Mouse (Mus musculus): ENCODE results near the gene Uchl5. TPM values are rescaled to one million over a fixed set of nuclear protein-coding genes. Genes with fewer than 3 reads are reported as not detected.

Uchl5 gene
- polyA plus RNA-seq, 2 experiments = 19.9 to 63.8 TPM

DNA sequence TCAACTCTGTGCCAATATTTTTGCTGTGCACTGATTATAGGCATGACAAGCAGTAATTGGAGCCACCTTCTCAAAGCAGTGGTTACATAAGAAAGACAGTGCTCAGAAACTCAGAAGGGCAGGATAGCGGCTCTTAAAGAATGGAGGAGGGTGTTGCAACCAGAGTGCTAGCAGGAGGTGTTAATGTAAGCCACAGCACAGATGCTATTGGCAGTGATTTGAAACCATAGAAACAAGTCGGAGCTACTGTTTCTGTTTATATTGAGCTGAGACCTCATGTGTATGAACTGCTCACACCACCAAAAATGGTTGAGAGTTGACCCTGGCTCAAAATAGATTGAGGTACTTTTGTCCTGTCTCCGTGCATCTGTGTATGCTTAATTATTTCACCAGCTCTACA is 53.6 kb downstream of the Uchl5 start:
- no peak for TF ChIP-seq POLR2A (IDR thresholded peaks at IDR 0.05; ENCODE audit: borderline replicate concordance, extremely low read depth, insufficient read depth, insufficient read length)
- no peaks in the 10 kb centered on the region for H3K27me3 ChIP-seq (ENCODE audit: control insufficient read depth, insufficient read depth, low read length)
- no peaks in the 10 kb centered on the region for H3K9me3 ChIP-seq (ENCODE audit: control insufficient read depth, low read length)
- H3K4me2 ChIP-seq (replicated peaks; ENCODE audit: low read depth, low read length, severe bottlenecking) = no peak overlapping the region
- no peak overlapping the region for H3K9ac ChIP-seq (ENCODE audit: low read depth, low read length, severe bottlenecking)
- 54% methylated on average over 3 of the region's 3 CpGs for WGBS
- DNase-seq (ENCODE audit: low spot score) (no peak), ATAC-seq (ENCODE audit: low FRiP score, low read depth) (no peak)
- H3K27ac ChIP-seq (replicated peaks; ENCODE audit: low read depth, low read length) = no peak overlapping the region
- H3K4me1 ChIP-seq (ENCODE audit: control insufficient read depth, insufficient read depth, low read length) = no peaks in the 10 kb centered on the region
- no peak overlapping the region for H3K4me3 ChIP-seq (replicated peaks; ENCODE audit: low read length)
- H3K36me3 ChIP-seq (ENCODE audit: control insufficient read depth, insufficient read depth, low read length) = no peaks in the 10 kb centered on the region

- no peak overlapping the region for H3K9ac ChIP-seq (ENCODE audit: low read depth, low read length, severe bottlenecking)
- H3K27ac ChIP-seq (replicated peaks; ENCODE audit: low read depth, low read length) = no peak overlapping the region
- H3K27me3 ChIP-seq (ENCODE audit: control insufficient read depth, insufficient read depth, low read length) = no peaks in the 10 kb centered on the region
- DNase-seq (ENCODE audit: low spot score) (no peak), ATAC-seq (ENCODE audit: low FRiP score, low read depth) (no peak)
- TF ChIP-seq POLR2A (IDR thresholded peaks at IDR 0.05; ENCODE audit: borderline replicate concordance, extremely low read depth, insufficient read depth, insufficient read length) = no peak
- no peaks in the 10 kb centered on the region for H3K36me3 ChIP-seq (ENCODE audit: control insufficient read depth, insufficient read depth, low read length)
- no peaks in the 10 kb centered on the region for H3K9me3 ChIP-seq (ENCODE audit: control insufficient read depth, low read length)
- no peaks in the 10 kb centered on the region for H3K4me1 ChIP-seq (ENCODE audit: control insufficient read depth, insufficient read depth, low read length)
- 60% methylated on average over 7 of the region's 7 CpGs for WGBS
- H3K4me2 ChIP-seq (replicated peaks; ENCODE audit: low read depth, low read length, severe bottlenecking) = no peak overlapping the region
- no peak overlapping the region for H3K4me3 ChIP-seq (replicated peaks; ENCODE audit: low read length)
Observed at GRCm38 (mm10) chr1:143836363-143837182, 59.5 kb downstream of the Uchl5 start.

GRCm38 (mm10) chr1:143837681-143838080 is 60.6 kb downstream of the Uchl5 start:
- Histone ChIP-seq H3K36me3 (ENCODE audit: control insufficient read depth, insufficient read depth, low read length) (no peaks in the 10 kb centered on the region), H3K4me3 (replicated peaks; ENCODE audit: low read length) (no peak overlapping the region), H3K27ac (replicated peaks; ENCODE audit: low read depth, low read length) (no peak overlapping the region), H3K9me3 (ENCODE audit: control insufficient read depth, low read length) (no peaks in the 10 kb centered on the region), H3K4me1 (ENCODE audit: control insufficient read depth, insufficient read depth, low read length) (no peaks in the 10 kb centered on the region), H3K9ac (ENCODE audit: low read depth, low read length, severe bottlenecking) (no peak overlapping the region), H3K27me3 (ENCODE audit: control insufficient read depth, insufficient read depth, low read length) (no peaks in the 10 kb centered on the region), H3K4me2 (replicated peaks; ENCODE audit: low read depth, low read length, severe bottlenecking) (no peak overlapping the region)
- TF ChIP-seq POLR2A (IDR thresholded peaks at IDR 0.05; ENCODE audit: borderline replicate concordance, extremely low read depth, insufficient read depth, insufficient read length) = no peak
- DNase-seq (ENCODE audit: low spot score) (no peak), ATAC-seq (ENCODE audit: low FRiP score, low read depth) (no peak)
- whole genome bisulfite sequencing = 88% methylated on average over 4 of the region's 4 CpGs

DNA sequence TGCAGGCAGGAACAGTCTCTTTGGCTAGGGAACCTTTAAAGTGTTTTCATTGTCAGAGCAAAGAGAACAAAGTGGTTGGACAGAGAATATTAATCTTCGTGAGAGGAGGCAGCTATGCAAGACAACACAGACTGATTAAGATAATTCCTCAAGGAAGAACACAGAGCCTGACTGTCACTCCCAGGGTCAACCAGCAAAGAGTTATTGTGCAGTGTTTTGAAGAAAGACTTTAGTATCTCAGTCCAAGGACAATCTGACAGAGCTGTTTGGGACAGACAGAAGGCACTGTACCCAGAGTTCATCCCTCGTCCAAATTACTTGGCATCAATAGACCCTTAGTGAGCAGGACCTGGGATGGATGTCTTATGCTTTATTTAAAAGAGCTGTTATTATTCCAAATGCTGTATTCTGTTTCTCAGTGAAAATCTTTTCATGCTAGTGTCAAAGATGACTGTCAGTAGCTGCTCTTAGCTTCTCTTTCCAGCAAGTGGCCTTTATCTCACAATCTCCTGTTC is 61.9 kb downstream of the Uchl5 start:
- DNase-seq (ENCODE audit: low spot score) (no peak), ATAC-seq (ENCODE audit: low FRiP score, low read depth) (no peak)
- no peak overlapping the region for H3K27ac ChIP-seq (replicated peaks; ENCODE audit: low read depth, low read length)
- H3K4me1 ChIP-seq (ENCODE audit: control insufficient read depth, insufficient read depth, low read length) = no peaks in the 10 kb centered on the region
- no peak overlapping the region for H3K4me3 ChIP-seq (replicated peaks; ENCODE audit: low read length)
- H3K27me3 ChIP-seq (ENCODE audit: control insufficient read depth, insufficient read depth, low read length) = no peaks in the 10 kb centered on the region
- no peak overlapping the region for H3K4me2 ChIP-seq (replicated peaks; ENCODE audit: low read depth, low read length, severe bottlenecking)
- TF ChIP-seq POLR2A (IDR thresholded peaks at IDR 0.05; ENCODE audit: borderline replicate concordance, extremely low read depth, insufficient read depth, insufficient read length) = no peak
- H3K36me3 ChIP-seq (ENCODE audit: control insufficient read depth, insufficient read depth, low read length) = no peaks in the 10 kb centered on the region
- 75% methylated on average over 2 of the region's 2 CpGs for WGBS
- H3K9me3 ChIP-seq (ENCODE audit: control insufficient read depth, low read length) = no peaks in the 10 kb centered on the region
- H3K9ac ChIP-seq (ENCODE audit: low read depth, low read length, severe bottlenecking) = no peak overlapping the region

GRCm38 (mm10) chr1:143852329-143852728 is 75.3 kb downstream of the Uchl5 start:
- no peaks in the 10 kb centered on the region for H3K9me3 ChIP-seq (ENCODE audit: control insufficient read depth, low read length)
- WGBS = 40% methylated on average over 4 of the region's 4 CpGs
- ATAC-seq (ENCODE audit: low FRiP score, low read depth) = no peak
- no peak for DNase-seq (ENCODE audit: low spot score)
- no peak overlapping the region for H3K27ac ChIP-seq (replicated peaks; ENCODE audit: low read depth, low read length)
- no peak overlapping the region for H3K4me3 ChIP-seq (replicated peaks; ENCODE audit: low read length)
- no peaks in the 10 kb centered on the region for H3K4me1 ChIP-seq (ENCODE audit: control insufficient read depth, insufficient read depth, low read length)
- no peak overlapping the region for H3K4me2 ChIP-seq (replicated peaks; ENCODE audit: low read depth, low read length, severe bottlenecking)
- H3K36me3 ChIP-seq (ENCODE audit: control insufficient read depth, insufficient read depth, low read length) = no peaks in the 10 kb centered on the region
- no peak overlapping the region for H3K9ac ChIP-seq (ENCODE audit: low read depth, low read length, severe bottlenecking)
- H3K27me3 ChIP-seq (ENCODE audit: control insufficient read depth, insufficient read depth, low read length) = no peaks in the 10 kb centered on the region
- no peak for TF ChIP-seq POLR2A (IDR thresholded peaks at IDR 0.05; ENCODE audit: borderline replicate concordance, extremely low read depth, insufficient read depth, insufficient read length)
